Mouse (Mus musculus): ENCODE measurements around the gene Pknox2.

The Pknox2 gene

DNA sequence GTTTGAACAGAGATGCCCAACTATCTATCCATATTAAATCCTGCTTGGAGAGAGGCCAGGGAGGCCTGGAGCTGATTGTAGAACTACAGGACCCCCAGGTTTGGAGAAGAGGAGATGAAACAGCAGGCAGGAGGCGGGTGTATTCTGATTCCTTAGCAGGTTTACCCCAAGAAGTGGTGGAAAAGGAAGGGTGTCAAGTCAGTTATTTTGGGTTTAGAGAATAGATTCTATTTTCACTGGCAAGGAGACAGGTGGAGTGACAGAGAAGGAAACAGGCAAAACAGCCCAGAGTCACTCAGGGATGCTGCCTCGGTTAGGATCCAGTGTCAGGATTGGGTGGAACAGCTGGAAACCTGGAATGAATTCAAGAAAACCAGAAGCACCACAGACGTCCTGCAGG is 263.6 kb downstream of the Pknox2 start:
- no peak for DNase-seq (ENCODE audit: low read depth, low spot score)

DNA sequence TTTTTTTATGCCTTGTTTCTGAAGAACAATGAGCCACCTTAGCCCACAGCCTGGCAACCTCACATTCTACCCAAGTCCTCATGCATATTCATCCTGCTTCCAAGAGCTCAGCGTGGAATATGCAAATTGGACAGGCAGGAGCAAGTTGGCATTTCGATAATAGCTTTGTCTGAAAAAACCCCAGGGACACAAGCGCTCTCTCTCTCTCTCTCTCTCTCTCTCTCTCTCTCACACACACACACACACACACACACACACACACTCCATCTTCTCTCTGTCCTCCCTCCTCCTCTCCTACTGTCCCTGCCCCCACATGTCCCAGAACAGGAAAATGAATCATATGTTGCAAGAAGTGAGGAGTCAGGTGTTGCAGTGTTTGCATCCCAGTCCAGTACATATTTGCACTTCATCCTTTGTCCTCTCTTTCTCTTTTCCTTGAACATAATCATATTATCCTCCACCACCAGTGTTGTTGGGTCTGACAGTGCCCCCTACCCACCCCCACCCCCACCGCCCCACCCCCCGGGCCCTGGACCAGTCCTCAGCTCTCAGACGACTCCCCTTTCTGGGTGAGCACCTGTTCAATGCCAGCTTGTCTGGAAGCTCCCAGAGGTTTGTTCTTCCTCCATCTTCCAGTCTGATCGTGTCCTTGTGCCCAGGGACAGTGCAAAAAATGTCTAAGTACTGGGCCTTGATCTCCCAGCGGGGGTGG is 265.0 kb downstream of the Pknox2 start:
- no peak for DNase-seq (ENCODE audit: low read depth, low spot score)

DNA sequence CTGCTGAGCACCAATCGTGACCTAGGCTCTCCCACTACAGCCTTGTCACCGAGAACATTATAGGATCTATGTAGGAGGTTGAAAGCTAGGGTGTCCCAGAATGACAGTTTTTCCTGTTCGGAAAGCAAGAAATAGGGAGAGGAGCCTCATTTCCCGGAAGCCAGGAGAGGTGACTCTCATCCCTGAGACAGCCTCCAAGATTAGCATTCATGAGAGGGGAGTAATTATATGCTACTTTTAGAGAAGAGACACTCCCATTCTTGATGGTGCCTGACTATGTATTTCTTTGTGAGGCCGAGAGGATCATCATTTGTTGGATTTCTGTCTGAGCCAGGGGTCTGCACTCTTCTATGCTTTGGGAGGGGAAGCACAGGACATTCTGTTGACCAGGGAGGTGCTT is 265.6 kb downstream of the Pknox2 start:
- DNase-seq (ENCODE audit: low read depth, low spot score) = no peak

DNA sequence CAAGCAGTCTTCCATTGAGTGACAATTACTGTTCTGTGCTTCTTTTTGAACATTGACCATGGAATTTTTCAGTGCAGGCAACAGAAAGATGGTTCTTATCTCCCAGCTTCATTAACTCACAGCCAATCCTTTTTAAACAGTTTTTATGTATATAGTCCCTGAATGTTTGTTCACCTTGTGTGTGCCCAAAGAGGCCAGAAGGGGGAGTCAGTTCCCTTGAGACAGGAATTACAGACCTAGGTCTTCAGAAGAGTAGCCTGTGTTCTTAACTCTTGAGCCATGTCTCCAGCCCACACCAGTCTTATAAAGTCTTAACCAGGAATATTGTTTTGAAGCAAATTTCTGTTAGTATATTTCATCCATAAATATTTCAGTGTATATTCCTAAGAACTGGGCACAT is 270.4 kb downstream of the Pknox2 start:
- peak; percentile 36 for DNase-seq (ENCODE audit: low read depth, low spot score)

- no peak for DNase-seq (ENCODE audit: low read depth, low spot score)
These were observed 270.9 kb downstream of the Pknox2 start for GRCm38 (mm10) chr9:36876313-36876712.

- DNase-seq (ENCODE audit: low read depth, low spot score) = no peak
These were observed 273.4 kb downstream of the Pknox2 start for GRCm38 (mm10) chr9:36873796-36874195.

DNA sequence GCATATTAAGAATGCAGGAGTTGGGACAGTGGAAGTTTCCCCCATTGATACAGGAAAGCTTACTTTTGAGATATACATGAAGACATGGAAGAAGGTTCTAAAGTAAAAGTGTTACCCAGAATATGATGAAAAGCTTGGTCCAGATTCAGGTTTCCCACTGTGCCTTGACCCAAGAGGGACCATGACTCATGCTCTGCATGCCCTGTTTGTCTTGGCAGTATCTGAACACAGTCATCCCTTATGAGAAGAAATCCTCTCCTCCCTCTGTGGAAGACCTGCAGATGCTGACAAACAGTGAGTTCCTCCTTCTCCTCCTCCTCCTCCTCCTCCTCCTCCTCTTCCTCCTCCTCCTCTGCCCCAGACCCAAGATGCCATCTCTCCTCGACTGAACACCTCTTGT is 276.9 kb downstream of the Pknox2 start:
- no peak for DNase-seq (ENCODE audit: low read depth, low spot score)

DNA sequence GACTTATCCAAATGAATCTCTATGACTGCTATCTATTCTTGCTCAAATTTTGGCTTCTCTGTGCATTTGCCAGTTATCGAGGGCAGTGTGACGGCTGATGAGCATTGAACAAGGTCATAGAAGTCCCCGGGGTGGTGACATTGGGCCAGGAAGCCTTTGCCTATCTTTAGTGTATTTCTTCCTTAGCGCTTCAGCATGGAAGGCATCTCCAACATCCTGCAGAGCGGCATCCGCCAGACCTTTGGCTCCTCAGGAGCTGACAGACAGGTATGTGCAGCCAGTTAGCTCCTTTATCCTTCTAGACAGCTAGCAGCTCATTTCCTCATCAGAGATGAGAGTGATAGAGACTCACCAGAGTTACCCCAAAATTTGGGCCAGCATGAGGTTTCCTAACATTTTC is 278.5 kb downstream of the Pknox2 start:
- no peak for DNase-seq (ENCODE audit: low read depth, low spot score)

GRCm38 (mm10) chr9:36864862-36865813 is 282.1 kb downstream of the Pknox2 start:
- DNase-seq (ENCODE audit: low read depth, low spot score) = no peak

- DNase-seq (ENCODE audit: low read depth, low spot score) = no peak
These were observed 283.5 kb downstream of the Pknox2 start for GRCm38 (mm10) chr9:36863694-36864093.

GRCm38 (mm10) chr9:36862576-36862975 is 284.6 kb downstream of the Pknox2 start:
- DNase-seq (ENCODE audit: low read depth, low spot score) = no peak

GRCm38 (mm10) chr9:36858677-36859076 is 288.5 kb downstream of the Pknox2 start:
- no peak for DNase-seq (ENCODE audit: low read depth, low spot score)

DNA sequence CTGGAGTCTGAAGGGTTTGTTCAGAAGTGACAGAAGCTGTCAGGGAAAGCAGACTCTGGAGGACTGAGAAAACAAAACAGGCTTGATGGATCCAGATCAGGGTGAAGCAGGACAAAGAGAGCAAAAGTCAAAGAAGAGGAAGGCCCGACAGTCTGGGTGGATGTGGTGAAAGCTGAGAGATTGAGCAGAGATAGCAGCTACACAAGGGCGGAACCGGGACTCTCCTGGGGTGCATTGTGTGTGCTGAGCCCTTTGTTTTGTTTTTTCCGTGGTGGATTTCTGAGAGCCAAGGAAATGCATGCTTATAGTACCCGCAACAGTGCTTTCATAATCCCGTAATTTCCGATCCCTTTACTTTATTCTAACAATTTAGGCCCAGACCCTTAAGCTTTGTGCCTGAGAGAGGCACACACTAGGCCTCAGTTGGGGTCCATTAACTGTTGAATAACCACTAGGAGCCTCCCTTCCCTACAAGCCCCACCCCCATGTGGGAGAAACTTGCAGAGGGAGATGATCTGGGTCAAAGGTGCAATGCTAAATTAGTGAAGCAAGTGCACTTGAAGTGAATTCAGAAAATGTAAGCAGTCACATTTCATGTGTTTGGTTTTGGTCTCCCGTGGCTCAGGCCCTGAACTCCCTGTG is 289.6 kb downstream of the Pknox2 start:
- peak; percentile 72 for DNase-seq (ENCODE audit: low read depth, low spot score)

DNA sequence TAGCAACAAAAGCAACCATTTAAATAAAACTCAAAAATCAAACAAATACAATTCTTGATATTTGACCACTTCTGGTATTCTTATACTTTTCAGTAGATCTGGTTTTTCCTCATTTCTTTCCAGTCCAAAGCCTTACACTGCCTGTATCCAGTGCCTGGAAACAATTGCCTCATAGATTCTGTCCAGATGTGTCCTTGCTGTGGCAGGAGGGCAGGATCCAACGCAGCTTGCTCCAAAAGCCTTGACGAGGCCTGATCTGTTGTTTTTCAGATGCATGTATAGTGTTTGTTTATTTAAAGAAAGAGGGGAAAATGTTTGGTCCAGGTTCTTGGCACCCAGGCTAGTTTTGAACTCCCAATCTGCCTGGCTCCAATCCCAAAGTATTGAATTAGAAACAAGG is 290.9 kb downstream of the Pknox2 start:
- no peak for DNase-seq (ENCODE audit: low read depth, low spot score)

DNA sequence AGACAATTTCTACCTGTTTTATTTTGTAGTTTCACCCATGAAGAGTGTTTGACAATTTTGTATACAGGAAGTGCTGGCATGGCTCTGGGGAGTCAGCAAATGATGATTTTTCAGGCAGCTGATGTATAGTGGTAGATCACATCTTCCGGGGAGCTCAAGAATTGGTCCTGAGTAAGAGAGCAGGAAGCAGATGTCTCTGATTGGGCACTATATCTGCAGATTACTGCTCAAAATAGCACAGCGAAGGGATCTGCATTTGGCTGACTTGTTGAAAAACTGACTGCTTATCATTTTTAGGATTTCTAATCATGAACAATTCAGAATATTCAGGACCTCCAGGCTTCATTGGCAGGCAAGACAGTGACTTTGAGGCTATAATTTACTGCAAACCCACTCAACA is 295.0 kb downstream of the Pknox2 start:
- no peak for DNase-seq (ENCODE audit: low read depth, low spot score)

- DNase-seq (ENCODE audit: low read depth, low spot score) = no peak
These were observed 297.1 kb downstream of the Pknox2 start for GRCm38 (mm10) chr9:36850091-36850490.

GRCm38 (mm10) chr9:36848661-36849060 is 298.5 kb downstream of the Pknox2 start:
- DNase-seq (ENCODE audit: low read depth, low spot score) = no peak

- no peak for DNase-seq (ENCODE audit: low read depth, low spot score)
These were observed 300.9 kb downstream of the Pknox2 start for GRCm38 (mm10) chr9:36846346-36846745.

Measured in ZHBTc4 (cell line).